Mouse (Mus musculus) liver, adult 2 months (tissue): ENCODE measurements around the gene Vmp1. TPM values are rescaled to one million over a fixed set of nuclear protein-coding genes. Genes with fewer than 3 reads are reported as not detected.
A peak's percentile ranks its signal among the peaks of the same experiment; 100 is the strongest.

ENCODE experiments used
- DNase-seq: peaks from one replicate; pipeline ENCODE4 v3.0.0-alpha.2; 2011; ENCODE audit warnings: low read depth, low spot score; ENCODE audit errors: extremely low read depth
- H3K27ac ChIP-seq: fragments of 200-500 bp; replicated peaks from 2 replicates; pipeline ENCODE4 v1.5.1; 2012; ENCODE audit warnings: low read depth, mild to moderate bottlenecking, control low read depth, inconsistent platforms, low read length; ENCODE audit not compliant: insufficient read depth
- H3K27me3 ChIP-seq: fragments of 200-500 bp; 2 replicates; pipeline ENCODE4 v1.6.1; 2012; ENCODE audit warnings: mild to moderate bottlenecking, moderate library complexity, low read length, inconsistent platforms; ENCODE audit not compliant: control insufficient read depth, insufficient read depth
- H3K36me3 ChIP-seq: fragments of 200-500 bp; 2 replicates; pipeline ENCODE4 v1.6.1; 2012; ENCODE audit warnings: low read length, inconsistent platforms; ENCODE audit not compliant: control insufficient read depth, insufficient read depth
- H3K4me1 ChIP-seq: fragments of 200-500 bp; 2 replicates; pipeline ENCODE4 v1.6.1; 2011; ENCODE audit warnings: low read length; ENCODE audit not compliant: control insufficient read depth, insufficient read depth
- H3K4me3 ChIP-seq: fragments of 200-500 bp; 2 replicates; pipeline ENCODE4 v1.5.1; 2011; ENCODE audit warnings: low read depth, mild to moderate bottlenecking, control low read depth, low read length, moderate library complexity; ENCODE audit not compliant: insufficient read depth
- H3K79me2 ChIP-seq: fragments of 200-500 bp; 2 replicates; pipeline ENCODE4 v1.6.1; 2012; ENCODE audit warnings: inconsistent platforms, mild to moderate bottlenecking, low read length, moderate library complexity; ENCODE audit not compliant: control insufficient read depth, insufficient read depth
- H3K9ac ChIP-seq: fragments of 200-500 bp; 2 replicates; pipeline ENCODE4 v1.6.1; 2012; ENCODE audit warnings: low read depth, mild to moderate bottlenecking, control low read depth, inconsistent platforms, low read length
- CTCF ChIP-seq: fragments of 200-500 bp; IDR thresholded peaks from 2 replicates; pipeline ENCODE4 v1.5.1; 2011; ENCODE audit warnings: low read depth, low read length, control low read depth
- POLR2A ChIP-seq: fragments of 200-500 bp; IDR thresholded peaks from 2 replicates; pipeline ENCODE4 v1.6.1; 2011; ENCODE audit warnings: low read length, control low read depth; ENCODE audit not compliant: insufficient read depth; ENCODE audit errors: extremely low read depth
- WGBS: fragments of 180-500 bp; shearing (Covaris S2); methylation state at CpG from one replicate; pipeline ENCODE4 v1.1.7; 2018; 5-methylcytosine and 5-hydroxymethylcytosine counted together
- polyA plus RNA-seq: library from polyadenylated mRNA; depleted of rRNA; stranded (reverse); fragments of >200 nt; gene quantifications from 2 replicates; pipeline ENCODE4 v1.2.3, GENCODE M21; 2012
- total RNA-seq: library from RNA; depleted of rRNA; stranded (reverse); fragments of >200 nt; gene quantifications from 2 replicates; pipeline ENCODE4 v1.2.3, GENCODE M21; 2014

Gene Vmp1
- total and polyA plus RNA-seq, 2 experiments, result 37.8 to 93.6 TPM

- Histone ChIP-seq H3K27ac (no peak overlapping the region), H3K4me3 (no peak overlapping the region), H3K27me3 (no peaks in the 10 kb centered on the region), H3K79me2 (peaks cover 7% of the 10 kb centered on the region; the same call in 1 of the 2 replicates), H3K36me3 (peaks cover 25% of the 10 kb centered on the region), H3K9ac (no peak overlapping the region), H3K4me1 (peaks cover 9% of the 10 kb centered on the region; the same call in 1 of the 2 replicates)
- no peak for TF ChIP-seq POLR2A
- no peak for TF ChIP-seq CTCF
- 78% methylated on average over 4 of the region's 4 CpGs for WGBS
- no peak for DNase-seq
Measured at GRCm38 (mm10) chr11:86641714-86642113, 41.9 kb downstream of the Vmp1 start.

DNA sequence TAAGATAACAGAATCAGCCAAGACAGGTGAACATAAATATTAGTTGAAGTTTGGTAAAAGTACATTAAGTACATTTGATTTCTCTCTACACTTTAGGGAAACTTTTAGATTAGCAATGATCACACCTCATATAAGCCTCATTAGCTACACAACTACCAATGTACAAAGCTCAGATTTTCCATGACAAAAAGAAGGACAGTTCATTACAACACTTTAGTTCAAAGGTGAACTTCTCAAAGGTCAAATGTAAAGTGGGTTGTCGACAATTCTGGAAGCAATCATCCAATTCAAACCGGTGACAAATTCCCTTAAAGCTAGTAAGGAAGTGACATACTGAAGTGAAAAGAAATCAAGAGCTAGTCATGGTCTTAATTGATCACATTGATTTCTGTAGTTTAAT lies 45.9 kb downstream of the Vmp1 start:
- no peak overlapping the region for H3K9ac ChIP-seq
- peaks cover 20% of the 10 kb centered on the region for H3K36me3 ChIP-seq
- H3K27me3 ChIP-seq, result no peaks in the 10 kb centered on the region
- H3K79me2 ChIP-seq, result peaks cover 4% of the 10 kb centered on the region; the same call in 1 of the 2 replicates
- DNase-seq, result peak; percentile 90
- H3K4me1 ChIP-seq, result peaks cover 9% of the 10 kb centered on the region; the same call in 1 of the 2 replicates
- H3K4me3 ChIP-seq, result no peak overlapping the region
- WGBS, result 9% methylated on average over 2 of the region's 2 CpGs
- no peak for TF ChIP-seq POLR2A
- no peak for TF ChIP-seq CTCF
- no peak overlapping the region for H3K27ac ChIP-seq

- peaks cover 22% of the 10 kb centered on the region for H3K36me3 ChIP-seq
- TF ChIP-seq POLR2A (no peak), CTCF (no peak)
- WGBS, result 71% methylated on average over 6 of the region's 6 CpGs
- peaks cover 12% of the 10 kb centered on the region; the same call in 1 of the 2 replicates for H3K4me1 ChIP-seq
- no peak overlapping the region for H3K9ac ChIP-seq
- no peak for DNase-seq
- H3K27ac ChIP-seq, result no peak overlapping the region
- H3K4me3 ChIP-seq, result no peak overlapping the region
- H3K79me2 ChIP-seq, result peaks cover 8% of the 10 kb centered on the region; the same call in 1 of the 2 replicates
- H3K27me3 ChIP-seq, result no peaks in the 10 kb centered on the region
Measured at GRCm38 (mm10) chr11:86634396-86634795, 49.2 kb downstream of the Vmp1 start.

GRCm38 (mm10) chr11:86629941-86630340 lies 53.7 kb downstream of the Vmp1 start:
- H3K79me2 ChIP-seq, result peaks cover 11% of the 10 kb centered on the region; the same call in 1 of the 2 replicates
- 35% methylated on average over 7 of the region's 7 CpGs for WGBS
- peak overlapping the region; percentile 81 for H3K27ac ChIP-seq
- no peak overlapping the region for H3K4me3 ChIP-seq
- H3K9ac ChIP-seq, result peak overlapping the region; percentile 13; the same call in 1 of the 2 replicates
- peaks cover 17% of the 10 kb centered on the region; the same call in 1 of the 2 replicates for H3K4me1 ChIP-seq
- DNase-seq, result peak; percentile 64
- H3K27me3 ChIP-seq, result no peaks in the 10 kb centered on the region
- no peak for TF ChIP-seq CTCF
- no peak for TF ChIP-seq POLR2A
- peaks cover 20% of the 10 kb centered on the region for H3K36me3 ChIP-seq

DNA sequence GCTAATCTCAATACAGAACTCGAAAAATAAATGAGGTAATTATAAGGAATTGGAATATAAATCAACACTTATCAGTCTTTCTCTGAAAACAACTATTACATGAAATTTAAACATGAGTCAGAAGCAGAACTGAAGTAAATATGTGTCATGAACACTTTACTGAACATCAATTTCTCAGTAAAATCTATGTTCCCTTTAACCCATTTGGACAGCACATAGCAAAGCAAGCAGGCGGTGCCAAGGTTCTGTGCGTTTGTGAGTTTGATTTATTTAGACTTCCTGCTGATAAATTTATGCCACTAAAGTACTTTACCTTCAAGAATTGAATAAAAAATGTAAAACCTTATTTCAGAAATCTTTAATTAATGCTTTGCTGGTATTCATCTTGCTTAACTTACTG lies 54.2 kb downstream of the Vmp1 start:
- H3K79me2 ChIP-seq, result peaks cover 11% of the 10 kb centered on the region; the same call in 1 of the 2 replicates
- H3K27me3 ChIP-seq, result no peaks in the 10 kb centered on the region
- H3K4me1 ChIP-seq, result peaks cover 17% of the 10 kb centered on the region; the same call in 1 of the 2 replicates
- no peak for TF ChIP-seq POLR2A
- TF ChIP-seq CTCF, result no peak
- DNase-seq, result peak; percentile 75
- 5% methylated on average over 3 of the region's 3 CpGs for WGBS
- peaks cover 17% of the 10 kb centered on the region for H3K36me3 ChIP-seq
- no peak overlapping the region for H3K4me3 ChIP-seq
- no peak overlapping the region for H3K9ac ChIP-seq
- peak overlapping the region; percentile 81 for H3K27ac ChIP-seq

DNA sequence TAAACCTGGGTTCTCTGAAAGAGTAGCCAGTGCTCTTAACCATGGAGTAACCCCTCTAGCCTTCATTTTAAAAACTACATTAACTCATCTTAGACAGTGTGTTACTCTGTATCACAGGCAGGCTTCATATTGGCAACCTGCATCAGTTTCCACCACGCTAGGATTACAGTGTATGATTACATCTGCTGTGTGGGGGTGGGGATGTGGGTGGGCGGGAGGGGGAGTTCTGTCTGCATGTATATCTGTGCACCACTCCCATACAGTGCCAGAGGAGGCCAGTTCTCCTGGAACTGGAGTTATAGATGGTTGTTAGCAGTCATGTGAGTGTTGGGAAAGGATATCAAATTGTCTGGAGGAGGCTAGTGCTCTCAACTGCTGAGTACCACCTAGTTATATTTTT lies 55.2 kb downstream of the Vmp1 start:
- Histone ChIP-seq H3K4me1 (peaks cover 17% of the 10 kb centered on the region; the same call in 1 of the 2 replicates), H3K9ac (no peak overlapping the region), H3K36me3 (peaks cover 19% of the 10 kb centered on the region), H3K4me3 (no peak overlapping the region), H3K27me3 (no peaks in the 10 kb centered on the region), H3K79me2 (peaks cover 14% of the 10 kb centered on the region; the same call in 1 of the 2 replicates), H3K27ac (peak overlapping the region; percentile 72)
- no peak for TF ChIP-seq CTCF
- no peak for TF ChIP-seq POLR2A
- no peak for DNase-seq
- WGBS, result 70% methylated on average over 2 of the region's 2 CpGs
